Mouse (Mus musculus) liver, adult 2 months (tissue): ENCODE results near the gene Gng3.

Source experiments
- CTCF ChIP-seq: fragments of 200-500 bp; IDR thresholded peaks from 2 replicates; pipeline ENCODE4 v1.5.1; 2011; ENCODE audit warnings: low read depth, low read length, control low read depth
- POLR2A ChIP-seq: fragments of 200-500 bp; IDR thresholded peaks from 2 replicates; pipeline ENCODE4 v1.6.1; 2011; ENCODE audit warnings: low read length, control low read depth; ENCODE audit not compliant: insufficient read depth; ENCODE audit errors: extremely low read depth

DNA sequence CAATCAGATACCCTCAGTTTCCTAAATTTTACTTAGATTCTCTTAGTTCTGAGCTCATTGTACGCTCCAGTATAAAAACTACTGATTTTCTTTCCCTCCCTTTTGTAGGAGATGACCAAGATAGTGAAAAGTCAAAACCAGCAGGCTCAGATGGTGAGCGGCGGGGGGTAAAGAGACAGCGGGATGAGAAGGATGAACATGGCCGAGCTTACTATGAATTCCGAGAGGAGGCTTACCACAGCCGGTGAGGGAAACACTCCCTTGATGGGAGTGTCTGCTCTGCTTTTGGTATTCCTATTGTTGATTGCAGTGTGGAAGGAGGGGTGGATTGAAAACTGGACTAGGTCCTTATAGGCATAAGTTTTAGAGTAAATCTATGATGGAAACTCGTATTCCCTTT, 16.3 kb downstream of the Gng3 start:
- TF ChIP-seq POLR2A: no peak
- TF ChIP-seq CTCF: no peak
